Mouse (Mus musculus) monocyte, adult 59 days (primary cell): ENCODE results near the gene Zbtb43. TPM values are rescaled to one million over a fixed set of nuclear protein-coding genes. Genes with fewer than 3 reads are reported as not detected.

Experiments
- total RNA-seq, 2 experiments: library from RNA; stranded (reverse); gene quantifications; one replicate each; pipeline ENCODE4 v1.2.4; 2023

Zbtb43 gene
- 10 to 100 TPM; 19.2 to 19.8 TPM for total RNA-seq

DNA sequence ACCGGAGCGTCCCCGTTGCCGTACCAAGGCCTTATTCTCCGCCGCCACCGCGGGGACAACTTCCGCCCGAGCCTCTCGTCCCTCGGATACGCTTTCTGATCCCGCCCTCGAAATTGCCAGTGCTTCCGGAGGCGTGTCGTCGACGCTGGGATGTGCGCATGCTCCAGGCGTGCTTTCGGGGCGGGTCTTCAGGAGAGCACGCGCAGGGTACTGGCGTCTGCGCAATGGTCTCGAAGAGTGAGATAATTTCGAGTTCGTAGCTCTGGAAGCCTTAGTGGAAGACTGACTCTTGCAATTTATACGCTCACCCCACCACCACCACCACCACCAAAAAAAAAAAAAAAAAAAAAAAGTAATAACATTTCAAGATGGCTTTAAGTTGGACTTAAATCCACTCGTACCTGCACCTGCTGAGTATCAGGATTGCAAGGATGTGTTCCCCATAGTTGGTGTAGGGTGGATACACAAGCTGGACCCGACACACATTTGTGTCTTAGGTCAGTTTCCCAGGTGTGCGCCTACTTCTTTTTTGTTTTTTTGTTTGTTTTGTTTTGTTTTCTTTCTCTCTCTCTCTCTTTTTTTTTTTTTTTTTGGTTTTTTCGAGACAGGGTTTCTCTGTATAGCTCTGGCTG, at the start of gene Zbtb43:
Zbtb43 (minus strand) TSS at position 94 of the 632 bp plus-strand sequence.

DNA sequence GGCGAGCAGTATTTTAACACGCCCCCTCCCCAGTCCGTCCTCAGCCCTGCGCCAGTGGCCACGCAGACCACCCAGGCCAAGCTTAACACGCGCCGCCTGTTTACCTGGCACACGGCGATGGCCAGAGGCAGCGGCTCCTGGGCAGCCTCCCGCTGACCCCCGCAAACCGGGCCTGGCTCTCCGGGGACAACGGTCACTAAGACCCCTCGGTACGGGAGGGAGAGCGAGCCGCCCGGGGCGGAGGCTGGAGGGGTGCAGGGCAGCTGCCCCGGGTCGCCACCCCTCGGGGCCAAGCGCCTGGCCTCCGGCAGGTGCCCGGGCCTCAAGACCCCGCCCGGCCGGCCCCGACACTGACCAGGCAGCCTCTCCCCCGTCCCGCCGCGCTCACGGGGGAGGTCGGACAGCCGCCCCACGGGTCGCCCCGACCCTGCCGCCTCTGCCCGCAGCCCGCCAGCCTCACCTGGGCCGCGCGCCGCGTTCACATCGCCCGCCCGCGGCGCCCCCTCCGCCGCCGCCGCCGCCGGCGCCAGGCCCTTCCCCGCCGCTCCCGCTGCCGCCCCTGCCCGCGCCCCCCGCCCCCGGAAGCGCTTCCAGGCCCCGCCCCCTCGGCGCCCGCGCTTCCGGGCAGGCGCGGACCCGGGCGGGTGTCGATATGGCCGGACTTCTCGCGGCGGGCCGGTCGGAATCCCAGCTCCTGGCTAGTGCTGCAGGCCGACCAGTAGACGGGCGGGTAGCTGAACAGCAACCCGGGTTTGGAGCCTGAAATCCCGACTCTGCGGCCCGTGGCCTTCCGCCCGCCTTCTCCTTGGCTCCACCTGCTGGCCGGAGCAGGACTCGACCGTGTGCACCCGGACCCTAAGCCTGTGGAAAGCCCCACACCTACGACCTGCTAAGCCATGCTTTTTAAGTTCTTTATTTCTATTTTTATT, 37.3 kb downstream of the Zbtb43 start, which contains the start of gene Zbtb34:
Zbtb34 (minus strand) TSS at position 554 of the 929 bp plus-strand sequence.

Other genes with a start within 250 kb of the Zbtb43 start
- 1 to 10 TPM; 7.3 to 9.1 TPM for gene Ralgps1, start 97.1 kb downstream of the Zbtb43 start, total RNA-seq
- 10 to 100 TPM; 30.0 to 38.2 TPM for gene Zbtb34, start 37.2 kb downstream of the Zbtb43 start, total RNA-seq
- not detected for gene Lmx1b, start 172.0 kb upstream of the Zbtb43 start, total RNA-seq